Mouse (Mus musculus) bone marrow macrophage, adult 2 months (primary cell): ENCODE measurements at regions not wholly inside any gene's neighbourhood (a gene's known extent, or its start where the extent isn't known, plus 50 kb on each side); places are given as distances from the start of the nearest gene placed in this dataset.

Experiments used
- H3K27ac ChIP-seq: 2 replicates; pipeline ENCODE4 v1.5.1; 2012; ENCODE audit warnings: low read depth, low read length; ENCODE audit not compliant: insufficient read depth
- H3K4me1 ChIP-seq: 2 replicates; pipeline ENCODE4 v1.6.1; 2012; ENCODE audit warnings: low read length; ENCODE audit not compliant: control insufficient read depth, insufficient read depth
- H3K4me3 ChIP-seq: 2 replicates; pipeline ENCODE4 v1.5.1; 2012; ENCODE audit warnings: mild to moderate bottlenecking, low read length, moderate library complexity; ENCODE audit not compliant: insufficient read depth
- CTCF ChIP-seq: IDR thresholded peaks from 2 replicates; pipeline ENCODE4 v1.5.1; 2012; ENCODE audit warnings: low read depth, mild to moderate bottlenecking, low read length, moderate library complexity
- POLR2A ChIP-seq: IDR thresholded peaks from 2 replicates; pipeline ENCODE4 v1.6.1; 2012; ENCODE audit warnings: mild to moderate bottlenecking, low read depth, low read length, borderline replicate concordance

DNA sequence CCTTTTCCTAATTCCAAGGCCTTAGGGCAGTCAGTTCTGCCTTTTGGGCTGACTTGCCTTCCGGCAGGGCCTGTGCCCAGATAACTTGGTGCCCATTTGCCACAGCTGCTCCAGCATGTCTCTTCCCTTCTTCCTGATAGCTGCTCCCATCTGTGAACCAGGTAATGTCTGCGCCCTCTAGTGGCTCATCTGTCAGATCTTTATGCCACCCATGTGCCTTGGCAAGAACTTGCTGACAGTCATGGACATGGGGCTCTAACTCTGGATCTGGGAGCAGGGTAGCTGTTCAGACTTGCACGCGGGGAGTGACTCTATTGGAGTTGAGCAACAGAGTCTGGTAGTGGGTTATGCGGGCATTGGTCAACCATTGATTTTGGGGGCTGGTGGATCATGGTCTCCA, 309.3 kb downstream of the Cetn3 start:
- Histone ChIP-seq H3K4me1 (no peaks in the 10 kb centered on the region), H3K4me3 (no peak overlapping the region), H3K27ac (no peak overlapping the region)
- TF ChIP-seq POLR2A (no peak), CTCF (0 out of 2 replicates have a peak, but pooled peaks have one; percentile 12)

DNA sequence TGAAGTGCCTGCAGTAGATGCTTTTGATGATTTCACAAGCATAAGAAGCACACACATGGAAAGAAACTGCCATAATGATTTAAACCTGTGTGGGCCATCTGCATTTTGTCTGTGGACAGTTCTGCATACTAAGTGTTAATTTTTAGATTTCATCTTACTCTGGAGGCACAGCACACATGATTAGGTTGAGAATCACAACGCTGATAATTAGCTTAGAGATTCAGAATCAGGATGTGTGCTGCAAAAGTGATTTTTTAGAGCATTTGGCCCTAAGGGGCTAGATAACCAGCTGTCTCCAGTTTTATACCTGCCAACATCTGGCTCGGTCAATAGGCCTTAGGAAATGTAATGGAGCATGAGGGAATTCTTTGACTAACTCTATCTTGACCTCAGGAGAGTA, 323.2 kb downstream of the Cetn3 start:
- Histone ChIP-seq H3K4me1 (no peaks in the 10 kb centered on the region), H3K4me3 (no peak overlapping the region), H3K27ac (no peak overlapping the region)
- no peak for TF ChIP-seq POLR2A
- no peak for TF ChIP-seq CTCF

DNA sequence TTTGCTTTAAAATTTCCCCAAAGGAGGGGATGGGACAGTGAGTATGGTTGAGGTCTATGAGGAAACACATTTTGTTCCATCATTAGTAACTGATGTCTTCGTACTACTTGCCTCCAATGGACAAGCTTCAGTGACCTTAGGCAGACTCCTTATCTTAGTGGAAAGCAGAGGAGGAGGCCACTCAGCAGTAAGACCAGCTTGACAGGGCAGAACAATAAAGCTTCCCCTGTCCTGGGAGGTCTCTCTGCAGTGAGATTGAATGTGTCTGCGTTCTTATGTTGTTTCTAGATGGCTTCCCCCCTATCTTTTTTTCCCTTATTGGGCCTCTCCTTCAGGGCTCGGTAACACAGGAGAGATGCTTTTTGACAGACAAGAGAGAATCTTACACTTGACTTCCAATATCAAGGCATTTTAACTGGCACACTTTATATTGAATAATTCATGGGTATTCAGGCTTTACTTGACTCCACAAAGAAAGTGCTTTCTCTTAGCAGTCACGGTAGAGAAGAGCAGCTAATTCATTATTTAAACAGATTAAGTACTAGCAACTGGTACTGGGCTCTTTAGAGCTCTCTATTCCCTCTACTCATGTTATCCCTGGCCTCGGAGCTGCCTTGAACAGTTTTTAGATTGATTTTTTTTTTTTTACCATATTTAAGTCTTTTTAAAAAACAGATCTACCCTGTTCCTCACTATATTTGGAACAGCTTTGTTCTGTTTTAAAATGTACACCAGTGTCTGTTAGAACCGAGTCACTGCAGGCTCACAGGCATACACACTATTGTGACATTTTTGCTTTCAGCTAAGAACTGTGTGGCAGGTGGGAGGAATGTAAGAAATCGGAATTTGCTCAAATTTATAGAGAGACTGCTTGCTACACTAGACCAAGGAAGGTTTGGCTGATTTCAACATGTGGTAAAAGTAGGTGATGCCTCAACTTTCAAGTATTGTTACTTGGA, 347.2 kb downstream of the Cetn3 start:
- no peak overlapping the region for H3K27ac ChIP-seq
- TF ChIP-seq POLR2A (no peak), CTCF (no peak)
- H3K4me3 ChIP-seq: no peak overlapping the region
- no peaks in the 10 kb centered on the region for H3K4me1 ChIP-seq
